Comparison of ENCODE assay signal across 19 mouse cellular contexts in genomic region chr17:32608055-32608454, GRCm38 (mm10). TPM values are rescaled to one million over a fixed set of nuclear protein-coding genes. Genes with fewer than 3 reads are reported as not detected.
DNase-seq lines count a peak whose midpoint lies in the region; ATAC-seq and TF ChIP-seq lines count a peak whose summit lies in the region.
"Had no signal": no experiment of that assay in that cellular context is flagged by ENCODE, and none has a peak within 500 bp of the region (broad histone marks: within the 10 kb centered on the region; RNA-seq: fewer than 3 reads in every experiment).

No protein-coding gene starts in this region.

- 83% methylated on average over 1 of the region's 1 CpGs for WGBS in forebrain, postnatal 0 days

- no peaks in the 10 kb centered on the region for H3K9me3 ChIP-seq in forebrain, postnatal 0 days (ENCODE audit: low read length)
- H3K9me3 ChIP-seq: embryonic facial prominence, embryonic 15.5 days; forebrain, embryonic 12.5 days; liver, embryonic 13.5 days; midbrain, embryonic 15.5 days had no signal

- no peak for TF ChIP-seq CTCF in forebrain, postnatal 0 days (IDR thresholded peaks at IDR 0.05; ENCODE audit: low read depth)

- H3K4me1 ChIP-seq in forebrain, postnatal 0 days (ENCODE audit: insufficient read depth): no peaks in the 10 kb centered on the region
- H3K4me1 ChIP-seq: embryonic facial prominence, embryonic 15.5 days; forebrain, embryonic 12.5 days; liver, embryonic 13.5 days; midbrain, embryonic 15.5 days had no signal

- H3K4me2 ChIP-seq in forebrain, postnatal 0 days (ENCODE audit: low read depth): no peak overlapping the region
- H3K4me2 ChIP-seq: embryonic facial prominence, embryonic 15.5 days; forebrain, embryonic 12.5 days; liver, embryonic 13.5 days; midbrain, embryonic 15.5 days had no signal

- DNase-seq in kidney, adult 9 months: peak; percentile 5
- no peak for DNase-seq in kidney, postnatal 10 days
- DNase-seq in thymus, postnatal 0 days (ENCODE audit: low spot score): peak; percentile 0
- DNase-seq in thymus, postnatal 36 days: no peak
- peak; percentile 32 for DNase-seq in lung, postnatal 25 days (ENCODE audit: low spot score)
- no peak for DNase-seq in forebrain, postnatal 0 days
- no peak for DNase-seq in liver
- DNase-seq: adrenal gland, postnatal 14 days; heart, postnatal 36 days; liver, embryonic 13.5 days; thymus, postnatal 25 days had no signal

- H3K36me3 ChIP-seq in forebrain, postnatal 0 days (ENCODE audit: insufficient read depth): no peaks in the 10 kb centered on the region
- H3K36me3 ChIP-seq: embryonic facial prominence, embryonic 15.5 days; forebrain, embryonic 12.5 days; liver, embryonic 13.5 days; midbrain, embryonic 15.5 days had no signal

- no peak for ATAC-seq in forebrain, postnatal 0 days
- ATAC-seq: midbrain, embryonic 15.5 days had no signal

- no peak overlapping the region for H3K9ac ChIP-seq in forebrain, postnatal 0 days
- H3K9ac ChIP-seq: embryonic facial prominence, embryonic 15.5 days; forebrain, embryonic 12.5 days; liver, embryonic 13.5 days; midbrain, embryonic 15.5 days had no signal

- no peak overlapping the region for H3K27ac ChIP-seq in forebrain, postnatal 0 days (ENCODE audit: low read depth, low read length)
- H3K27ac ChIP-seq: embryonic facial prominence, embryonic 15.5 days; forebrain, embryonic 12.5 days; liver, embryonic 13.5 days; midbrain, embryonic 15.5 days had no signal

- H3K27me3 ChIP-seq in forebrain, postnatal 0 days (ENCODE audit: insufficient read depth, low read length): no peaks in the 10 kb centered on the region
- H3K27me3 ChIP-seq: embryonic facial prominence, embryonic 15.5 days; forebrain, embryonic 12.5 days; liver, embryonic 13.5 days; midbrain, embryonic 15.5 days had no signal

- no peak overlapping the region for H3K4me3 ChIP-seq in forebrain, postnatal 0 days (ENCODE audit: low read depth, low read length)
- H3K4me3 ChIP-seq: embryonic facial prominence, embryonic 15.5 days; forebrain, embryonic 12.5 days; liver, embryonic 13.5 days; midbrain, embryonic 15.5 days had no signal

RNA-seq across cellular contexts. Expression of gene Cyp4f37, which starts 13.1 kb away (rescaled TPM):
- not detected in 2 replicates for polyA plus RNA-seq in thymus, postnatal 0 days (2015; fragmentation: Nextera tagmentation; extraction: Ambion mirVana)
- not detected in 2 replicates for total RNA-seq in forebrain, postnatal 0 days (2014; rRNA removed)
- 0.44 TPM in 1 of 2 replicates, not detected in the other for polyA plus RNA-seq in forebrain, postnatal 0 days (2015; fragmentation: Nextera tagmentation; extraction: Ambion mirVana)
- total RNA-seq: adrenal gland, postnatal 14 days; gastrocnemius, postnatal 4 days; heart, postnatal 36 days; layer of hippocampus, adult 18-20 months had no signal
- polyA plus RNA-seq: cortical plate, adult 2 months; embryonic facial prominence, embryonic 15.5 days; forebrain, embryonic 12.5 days; liver, embryonic 13.5 days; stomach, embryonic 14.5 days had no signal

RNA-seq across cellular contexts. Expression of gene Cyp4f40, which starts 50.6 kb away (rescaled TPM):
- polyA plus RNA-seq in thymus, postnatal 0 days (2015; fragmentation: Nextera tagmentation; extraction: Ambion mirVana): not detected in 2 replicates
- not detected in 2 replicates for total RNA-seq in forebrain, postnatal 0 days (2014; rRNA removed)
- polyA plus RNA-seq in forebrain, postnatal 0 days (2015; fragmentation: Nextera tagmentation; extraction: Ambion mirVana): 0.16 TPM in 1 of 2 replicates, not detected in the other
- total RNA-seq: adrenal gland, postnatal 14 days; gastrocnemius, postnatal 4 days; heart, postnatal 36 days; layer of hippocampus, adult 18-20 months had no signal
- polyA plus RNA-seq: cortical plate, adult 2 months; forebrain, embryonic 12.5 days; liver, embryonic 13.5 days; midbrain, embryonic 15.5 days; neural tube, embryonic 14.5 days had no signal

Comparison
In these comparisons a context has a peak if more than half of its experiments do, and no peak if none do; other contexts are left out.
1. DNase-seq: peak in kidney, adult 9 months (single experiment), thymus, postnatal 0 days (single experiment) and lung, postnatal 25 days (single experiment); none in kidney, postnatal 10 days (single experiment), thymus, postnatal 36 days (0 of 2), forebrain, postnatal 0 days (single experiment) and liver (single experiment).